Mouse (Mus musculus) liver, embryonic 13.5 days (tissue): Measurements from ENCODE around the gene Gpha2. TPM values are rescaled to one million over a fixed set of nuclear protein-coding genes. Genes with fewer than 3 reads are reported as not detected.

Source experiments
- ATAC-seq: fragments of 200-750 bp; cut with Nextera tagmentation; 2 replicates; pipeline ENCODE4 v1.8.0; 2017; ENCODE audit warnings: low read depth, mild to moderate bottlenecking, moderate number of reproducible peaks, moderate library complexity
- DNase-seq: peaks from one replicate; pipeline ENCODE4 v3.0.0; 2022
- H3K27ac ChIP-seq: fragments of 300-500 bp; sonication (generic); 2 replicates; pipeline ENCODE4 v1.5.1; 2015; ENCODE audit warnings: moderate library complexity, mild to moderate bottlenecking, inconsistent platforms
- H3K27me3 ChIP-seq: fragments of 300-500 bp; sonication (generic); 2 replicates; pipeline ENCODE4 v1.6.1; 2015; ENCODE audit warnings: mild to moderate bottlenecking, inconsistent platforms
- H3K36me3 ChIP-seq: fragments of 300-500 bp; sonication (generic); 2 replicates; pipeline ENCODE4 v1.6.1; 2015; ENCODE audit warnings: mild to moderate bottlenecking, inconsistent platforms
- H3K4me1 ChIP-seq: fragments of 300-500 bp; sonication (generic); replicated peaks from 2 replicates; pipeline ENCODE4 v1.6.1; 2015; ENCODE audit warnings: inconsistent platforms
- H3K4me2 ChIP-seq: fragments of 300-500 bp; sonication (generic); 2 replicates; pipeline ENCODE4 v1.6.1; 2015; ENCODE audit warnings: inconsistent platforms, mild to moderate bottlenecking, moderate library complexity
- H3K4me3 ChIP-seq: fragments of 300-500 bp; sonication (generic); replicated peaks from 2 replicates; pipeline ENCODE4 v1.5.1; 2015; ENCODE audit warnings: mild to moderate bottlenecking, inconsistent platforms
- H3K9ac ChIP-seq: fragments of 300-500 bp; sonication (generic); 2 replicates; pipeline ENCODE4 v1.6.1; 2015; ENCODE audit warnings: mild to moderate bottlenecking, inconsistent platforms
- H3K9me3 ChIP-seq: fragments of 300-500 bp; sonication (generic); replicated peaks from 2 replicates; pipeline ENCODE4 v1.6.1; 2016; ENCODE audit warnings: inconsistent platforms
- WGBS: fragments of 180-500 bp; shearing (Covaris S2); methylation state at CpG from one replicate; pipeline ENCODE4 v1.1.7; 2015; ENCODE audit not compliant: insufficient replicate concordance; 5-methylcytosine and 5-hydroxymethylcytosine counted together
- polyA plus RNA-seq: library from polyadenylated mRNA; unstranded; fragments of >200 nt; fragmentation: Nextera tagmentation; extraction: Ambion mirVana; gene quantifications from 2 replicates; pipeline ENCODE4 v1.2.1, GENCODE M21; 2015

Gpha2 gene
- polyA plus RNA-seq, 1 experiment from 2014 or later, result 0.17 TPM

DNA sequence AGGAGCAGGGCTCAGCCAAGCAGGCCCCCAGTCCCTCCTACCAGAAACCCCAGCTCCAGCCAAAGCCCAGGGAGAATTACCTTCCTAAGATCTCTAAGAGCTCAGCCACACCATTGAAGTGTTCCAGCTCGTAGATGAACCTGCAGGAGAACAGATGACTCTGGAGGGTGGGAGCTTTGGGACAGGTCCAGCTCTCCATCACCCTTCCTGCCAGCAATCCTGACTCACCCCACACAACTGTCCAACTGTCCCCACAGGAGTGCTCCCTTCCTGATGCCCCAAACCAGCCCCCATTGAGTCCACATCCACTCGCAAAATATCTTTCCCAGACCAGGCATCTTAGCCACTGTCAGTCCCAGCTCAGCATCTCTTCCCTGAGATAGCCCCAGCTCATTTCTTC lies 4.9 kb downstream of the Gpha2 start:
- no peak overlapping the region for H3K27ac ChIP-seq
- 0 out of 2 replicates have a peak, but pooled peaks cover 7% of the 10 kb centered on the region for H3K36me3 ChIP-seq
- peaks cover 24% of the 10 kb centered on the region for H3K4me1 ChIP-seq
- H3K27me3 ChIP-seq, result no peaks in the 10 kb centered on the region
- H3K4me3 ChIP-seq, result no peak overlapping the region
- no peak for DNase-seq
- ATAC-seq, result no peak
- H3K9me3 ChIP-seq, result no peaks in the 10 kb centered on the region
- WGBS, result 76% methylated on average over 2 of the region's 2 CpGs
- no peak overlapping the region for H3K9ac ChIP-seq
- H3K4me2 ChIP-seq, result no peak overlapping the region

DNA sequence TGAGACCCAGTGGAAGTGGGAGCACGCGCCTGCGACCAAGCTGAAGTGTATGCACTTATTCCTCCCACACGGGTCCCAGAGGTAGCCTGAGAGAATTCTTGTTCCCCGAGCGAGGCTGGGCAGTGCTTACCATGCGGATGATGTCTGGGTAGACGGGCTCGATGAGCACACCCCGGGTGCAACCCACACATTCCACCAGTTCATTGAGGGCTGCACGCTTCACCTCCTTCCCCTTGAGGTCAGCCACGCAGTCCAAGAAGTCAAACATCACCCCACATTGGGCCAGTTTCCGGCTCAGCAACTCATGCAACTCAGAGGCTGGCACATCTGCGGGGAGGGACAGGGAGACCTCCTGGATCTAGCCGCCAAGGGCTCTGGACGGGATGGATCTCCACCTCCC lies 7.5 kb downstream of the Gpha2 start:
- H3K4me1 ChIP-seq, result peaks cover 41% of the 10 kb centered on the region
- 0 out of 2 replicates have a peak, but pooled peaks cover 7% of the 10 kb centered on the region for H3K36me3 ChIP-seq
- no peaks in the 10 kb centered on the region for H3K9me3 ChIP-seq
- H3K9ac ChIP-seq, result no peak overlapping the region
- H3K27me3 ChIP-seq, result no peaks in the 10 kb centered on the region
- no peak overlapping the region for H3K27ac ChIP-seq
- 84% methylated on average over 16 of the region's 16 CpGs for WGBS
- DNase-seq, result no peak
- no peak for ATAC-seq
- H3K4me2 ChIP-seq, result no peak overlapping the region
- H3K4me3 ChIP-seq, result no peak overlapping the region

DNA sequence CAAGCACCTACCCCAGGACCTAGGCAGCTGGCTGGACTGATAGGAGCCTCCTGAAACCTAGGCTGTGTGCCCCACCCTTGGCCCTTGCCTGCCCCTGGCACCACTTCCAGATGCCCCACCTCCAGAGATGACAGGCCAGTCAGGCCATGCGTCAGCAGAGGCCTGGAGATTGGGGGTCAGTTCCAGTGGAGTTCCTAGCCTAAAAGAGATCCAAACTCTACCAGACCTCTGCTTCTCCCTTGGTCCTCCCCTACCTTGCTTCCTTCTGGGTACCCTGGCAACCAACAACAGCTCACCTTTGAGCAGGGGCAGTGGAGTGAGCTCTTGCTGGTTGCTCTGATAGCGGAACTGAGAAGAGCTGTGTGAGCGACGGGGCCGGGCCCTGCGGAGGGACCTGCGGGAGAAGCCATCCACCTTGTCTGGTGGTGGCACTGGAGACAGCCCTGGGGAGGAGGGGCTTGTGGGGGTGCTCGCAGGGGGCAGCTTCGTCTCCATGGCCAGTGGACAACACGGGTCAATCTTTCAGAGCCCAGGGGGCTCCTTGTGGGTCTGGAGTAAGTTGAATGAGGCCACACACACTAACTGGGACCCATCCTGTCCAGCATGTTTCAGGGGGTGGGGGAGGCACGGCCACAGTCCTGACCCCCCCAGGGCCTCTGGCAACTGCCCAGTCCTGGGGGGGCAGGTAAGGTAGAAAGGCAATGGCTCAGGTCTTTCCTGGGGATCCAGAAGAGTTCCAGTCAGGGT lies 8.3 kb downstream of the Gpha2 start:
- DNase-seq (peak; percentile 38), ATAC-seq (no peak)
- Histone ChIP-seq H3K4me3 (peak overlapping the region; percentile 67), H3K27ac (0 out of 2 replicates have a peak overlapping the region, but pooled peaks have one; percentile 34), H3K27me3 (no peaks in the 10 kb centered on the region), H3K4me2 (peak overlapping the region; percentile 88), H3K9ac (peak overlapping the region; percentile 80; the same call in 1 of the 2 replicates), H3K36me3 (0 out of 2 replicates have a peak, but pooled peaks cover 7% of the 10 kb centered on the region), H3K4me1 (peaks cover 50% of the 10 kb centered on the region), H3K9me3 (no peaks in the 10 kb centered on the region)
- 69% methylated on average over 11 of the region's 11 CpGs for WGBS

DNA sequence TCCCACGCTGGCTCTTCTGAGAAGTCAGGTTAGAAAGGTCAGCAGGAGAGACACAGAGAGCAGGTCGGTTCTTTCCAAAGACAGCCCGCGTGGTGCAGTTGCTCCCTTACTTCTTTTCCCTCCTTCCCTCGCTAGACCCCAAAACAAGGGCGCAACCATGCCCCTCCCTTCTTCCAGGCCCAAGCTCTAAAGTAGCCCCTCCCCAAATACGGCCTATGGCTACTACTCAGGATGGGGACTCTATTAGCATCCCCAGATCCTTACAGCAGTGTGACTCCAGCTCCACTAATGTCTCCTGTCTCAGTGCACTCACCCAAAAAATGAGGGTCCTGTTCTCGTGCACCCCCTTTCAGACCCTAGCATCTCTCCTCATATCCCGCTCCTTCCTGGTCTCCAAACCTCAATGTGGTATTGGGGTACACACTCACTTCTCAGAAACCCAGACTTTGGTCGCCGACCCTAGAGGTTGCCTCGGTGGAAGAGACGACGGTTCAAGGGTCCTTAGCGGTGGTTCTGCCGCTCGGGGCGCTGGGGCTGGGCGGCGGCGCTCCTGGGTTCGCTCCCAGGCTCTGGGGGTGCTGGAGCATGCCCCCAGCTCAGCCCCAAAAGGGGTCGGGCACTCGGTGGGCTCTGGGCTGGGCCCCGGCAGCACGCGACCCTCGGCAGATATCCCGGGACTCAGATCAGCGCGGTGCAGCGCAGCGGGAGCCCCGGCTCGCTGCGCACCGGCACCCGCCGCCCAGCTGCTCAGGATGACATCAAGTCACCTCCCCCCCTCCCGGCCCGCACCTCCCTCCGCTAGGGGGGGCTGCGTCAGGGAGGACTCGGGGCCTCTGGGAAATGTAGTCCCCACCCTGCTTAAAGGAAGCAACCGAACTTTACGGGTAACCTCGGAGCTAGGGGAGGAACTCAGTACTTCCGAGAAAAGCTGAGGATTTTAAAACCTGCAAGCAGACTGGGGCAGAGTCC lies 9.2 kb downstream of the Gpha2 start, which contains the start of gene Ppp2r5b:
Gene Ppp2r5b (minus strand): TSS at position 789 of the 969 bp plus-strand sequence.
- WGBS, result 7% methylated on average over 48 of the region's 48 CpGs
- DNase-seq (peak; percentile 93), ATAC-seq (peak; percentile 87)
- peak within 1 kb of the TSS; percentile 88 for H3K4me2 ChIP-seq
- H3K4me1 ChIP-seq, result peaks cover 58% of the 10 kb centered on the region
- H3K9me3 ChIP-seq, result no peaks in the 10 kb centered on the region
- no peaks in the 10 kb centered on the region for H3K27me3 ChIP-seq
- H3K4me3 ChIP-seq, result peak within 1 kb of the TSS; percentile 67
- peak within 1 kb of the TSS; percentile 80 for H3K9ac ChIP-seq
- 0 out of 2 replicates have a peak, but pooled peaks cover 5% of the 10 kb centered on the region for H3K36me3 ChIP-seq
- peak within 1 kb of the TSS; percentile 98 for H3K27ac ChIP-seq

DNA sequence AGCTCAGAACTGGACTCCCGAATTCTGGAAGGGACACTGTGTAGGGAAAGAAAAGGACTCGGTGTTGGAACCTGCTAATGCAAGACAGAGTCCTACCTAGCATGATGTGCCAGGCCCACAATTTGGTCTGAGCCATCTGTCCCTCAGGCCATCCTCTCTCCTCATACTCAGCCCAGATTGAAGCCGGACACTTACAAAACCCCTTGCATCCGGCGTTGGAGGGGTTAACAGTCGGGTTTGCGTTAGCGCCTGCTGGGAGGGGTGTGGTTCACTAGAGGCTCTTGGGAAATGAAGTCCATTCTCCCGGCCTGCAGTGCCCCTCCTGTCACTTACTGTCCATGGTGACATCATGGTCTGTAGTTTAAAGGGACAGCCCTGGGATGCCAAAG lies 9.9 kb downstream of the Gpha2 start:
- DNase-seq (peak; percentile 81), ATAC-seq (peak; percentile 79)
- 0 out of 2 replicates have a peak, but pooled peaks cover 3% of the 10 kb centered on the region for H3K36me3 ChIP-seq
- H3K27ac ChIP-seq, result peak overlapping the region; percentile 98
- WGBS, result 1% methylated on average over 9 of the region's 9 CpGs
- peaks cover 65% of the 10 kb centered on the region for H3K4me1 ChIP-seq
- peak overlapping the region; percentile 67 for H3K4me3 ChIP-seq
- no peaks in the 10 kb centered on the region for H3K27me3 ChIP-seq
- peak overlapping the region; percentile 80 for H3K9ac ChIP-seq
- peak overlapping the region; percentile 88 for H3K4me2 ChIP-seq
- no peaks in the 10 kb centered on the region for H3K9me3 ChIP-seq

DNA sequence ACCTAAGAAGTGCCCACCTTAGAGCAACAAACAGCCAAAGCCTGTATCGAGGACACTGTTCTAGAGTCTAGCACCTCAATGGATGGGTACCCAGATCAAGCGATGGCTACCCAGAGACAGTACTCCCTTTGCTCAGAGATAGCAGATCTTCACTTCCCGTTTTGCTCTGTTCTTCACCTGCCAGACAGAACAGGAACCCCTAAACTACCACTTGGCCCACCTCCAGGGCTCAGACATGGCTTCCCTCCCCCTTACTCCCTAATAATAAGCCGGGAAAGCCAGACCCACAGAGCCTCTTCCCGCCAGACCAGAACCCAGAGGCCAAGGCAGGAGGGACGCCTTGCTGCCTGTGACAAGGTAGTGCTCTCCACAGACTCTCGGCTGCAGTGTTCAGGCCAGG lies 10.7 kb downstream of the Gpha2 start:
- Histone ChIP-seq H3K27ac (peak overlapping the region; percentile 24; the same call in 1 of the 2 replicates), H3K27me3 (no peaks in the 10 kb centered on the region), H3K9me3 (no peaks in the 10 kb centered on the region), H3K4me1 (peaks cover 65% of the 10 kb centered on the region), H3K4me3 (no peak overlapping the region), H3K9ac (no peak overlapping the region), H3K36me3 (no peaks in the 10 kb centered on the region), H3K4me2 (no peak overlapping the region)
- WGBS, result 64% methylated on average over 7 of the region's 7 CpGs
- no peak for ATAC-seq
- no peak for DNase-seq

DNA sequence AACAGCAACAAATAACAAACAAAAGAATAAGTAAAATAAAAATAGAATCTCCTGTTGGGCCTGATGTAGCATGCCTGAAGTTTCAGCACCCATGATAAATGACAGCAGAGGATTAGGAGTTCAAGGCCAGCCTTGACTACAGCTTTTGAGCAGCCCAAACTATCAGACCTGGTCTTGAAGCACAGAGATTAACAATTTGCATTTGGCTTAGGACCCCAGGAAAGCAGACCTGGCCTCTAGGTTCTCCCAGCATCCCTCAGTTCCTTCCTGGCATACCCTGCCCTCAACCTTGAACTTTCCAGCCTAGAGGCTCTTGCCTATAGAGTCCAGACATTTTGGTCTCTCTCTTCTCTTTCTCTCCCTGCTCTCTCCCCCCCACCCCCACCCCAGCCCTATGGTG lies 12.6 kb downstream of the Gpha2 start:
- peak overlapping the region; percentile 94 for H3K27ac ChIP-seq
- no peak overlapping the region for H3K4me3 ChIP-seq
- no peak overlapping the region for H3K4me2 ChIP-seq
- no peaks in the 10 kb centered on the region for H3K27me3 ChIP-seq
- H3K9ac ChIP-seq, result no peak overlapping the region
- peaks cover 82% of the 10 kb centered on the region for H3K4me1 ChIP-seq
- ATAC-seq, result no peak
- 0 out of 2 replicates have a peak, but pooled peaks cover under 1% of the 10 kb centered on the region for H3K36me3 ChIP-seq
- DNase-seq, result no peak
- no peaks in the 10 kb centered on the region for H3K9me3 ChIP-seq

DNA sequence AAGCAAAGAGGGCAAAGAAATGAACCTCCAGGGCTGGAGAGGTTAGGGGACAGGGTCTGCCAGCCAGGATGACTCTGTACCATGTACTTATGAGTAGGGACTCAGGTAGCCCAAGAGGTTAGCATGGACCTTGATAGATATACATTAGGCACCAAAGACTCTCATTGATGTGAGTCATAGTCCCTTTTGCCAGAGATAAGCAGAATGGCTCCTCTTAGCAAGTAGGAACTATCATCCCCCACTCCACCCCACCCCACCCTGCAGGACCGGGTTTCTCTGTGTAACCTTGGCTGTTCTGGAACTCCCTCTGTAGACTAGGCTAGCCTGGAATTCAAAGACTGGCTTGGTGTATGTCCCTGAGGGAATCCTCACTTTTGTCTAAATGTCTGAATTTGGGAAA lies 14.0 kb downstream of the Gpha2 start:
- peak; percentile 60 for DNase-seq
- peak overlapping the region; percentile 53 for H3K4me2 ChIP-seq
- no peaks in the 10 kb centered on the region for H3K9me3 ChIP-seq
- H3K36me3 ChIP-seq, result peaks cover 15% of the 10 kb centered on the region
- H3K27ac ChIP-seq, result peak overlapping the region; percentile 94
- 15% methylated on average over 1 of the region's 1 CpGs for WGBS
- no peaks in the 10 kb centered on the region for H3K27me3 ChIP-seq
- H3K9ac ChIP-seq, result peak overlapping the region; percentile 62
- peak overlapping the region; percentile 41; the same call in 1 of the 2 replicates for H3K4me3 ChIP-seq
- peak; percentile 51 for ATAC-seq
- H3K4me1 ChIP-seq, result peaks cover 71% of the 10 kb centered on the region

DNA sequence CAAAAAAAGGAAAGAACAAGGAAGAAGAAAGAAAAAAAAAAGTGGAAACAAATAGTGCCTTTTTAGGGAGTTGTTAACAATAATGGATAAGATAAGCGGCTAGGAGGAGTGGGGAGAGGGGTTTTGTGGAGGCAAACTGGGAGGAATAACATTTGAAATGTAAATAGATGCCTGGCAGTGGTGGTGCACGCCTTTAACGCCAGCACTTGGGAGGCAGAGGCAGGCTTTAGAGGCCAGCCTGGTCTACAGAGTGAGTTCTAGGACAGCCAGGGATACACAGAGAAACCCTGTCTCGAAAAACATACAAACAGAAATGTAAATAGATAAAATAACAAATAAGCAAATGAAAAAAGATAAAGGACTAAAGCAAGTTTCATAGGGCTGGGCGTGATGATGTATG lies 14.5 kb downstream of the Gpha2 start:
- WGBS, result 30% methylated on average over 5 of the region's 5 CpGs
- H3K4me2 ChIP-seq, result peak overlapping the region; percentile 53
- DNase-seq, result no peak
- peak overlapping the region; percentile 41 for H3K4me3 ChIP-seq
- peaks cover 21% of the 10 kb centered on the region for H3K36me3 ChIP-seq
- no peak for ATAC-seq
- H3K27ac ChIP-seq, result peak overlapping the region; percentile 94
- no peaks in the 10 kb centered on the region for H3K9me3 ChIP-seq
- H3K27me3 ChIP-seq, result no peaks in the 10 kb centered on the region
- peaks cover 67% of the 10 kb centered on the region for H3K4me1 ChIP-seq
- H3K9ac ChIP-seq, result peak overlapping the region; percentile 62

DNA sequence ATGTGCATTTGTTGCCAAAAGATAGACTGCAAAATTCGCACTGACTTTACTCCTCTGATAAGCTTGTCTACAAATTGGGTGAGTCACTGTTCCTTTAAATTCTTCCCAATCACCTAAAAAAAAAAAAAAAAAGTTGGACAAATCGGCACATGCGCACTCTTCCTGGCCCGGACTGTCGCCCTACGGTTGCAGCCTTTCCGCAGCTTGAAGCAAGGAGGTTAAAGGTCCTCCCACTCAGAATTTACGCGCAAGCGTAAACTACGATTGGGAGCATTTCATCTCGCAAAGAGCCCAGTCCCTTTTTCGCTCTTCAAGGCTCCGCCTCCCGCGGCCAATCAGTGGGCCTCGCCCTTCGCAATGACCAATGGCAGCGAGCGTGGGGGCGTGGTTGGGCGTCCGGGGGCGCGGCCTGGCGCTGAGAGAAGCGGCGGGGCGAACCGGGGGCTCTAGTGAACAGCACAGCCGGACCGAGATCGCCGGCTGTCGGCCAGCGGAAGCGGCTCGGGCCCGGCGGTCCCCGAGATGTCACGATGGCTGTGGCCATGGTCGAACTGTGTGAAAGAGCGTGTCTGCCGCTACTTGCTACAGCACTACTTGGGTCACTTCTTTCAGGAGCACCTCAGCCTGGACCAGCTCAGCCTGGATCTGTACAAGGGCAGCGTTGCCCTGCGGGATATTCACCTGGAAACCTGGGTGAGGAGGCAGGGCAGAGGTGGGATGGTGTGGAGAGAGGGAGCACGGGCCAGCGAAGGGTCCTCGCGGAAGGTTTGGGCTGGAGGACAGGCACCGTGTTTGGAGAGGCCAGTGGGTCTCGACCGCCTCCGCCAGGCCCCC lies 15.3 kb downstream of the Gpha2 start, which contains the start of gene Atg2a:
Gene Atg2a (plus strand): TSS at position 395 of the 834 bp plus-strand sequence.
- peaks cover 28% of the 10 kb centered on the region for H3K36me3 ChIP-seq
- under 1% methylated on average over 55 of the region's 55 CpGs for WGBS
- H3K4me1 ChIP-seq, result peaks cover 63% of the 10 kb centered on the region
- ATAC-seq (peak; percentile 88), DNase-seq (peak; percentile 99)
- H3K9me3 ChIP-seq, result no peaks in the 10 kb centered on the region
- H3K4me2 ChIP-seq, result peak within 1 kb of the TSS; percentile 94
- H3K9ac ChIP-seq, result peak within 1 kb of the TSS; percentile 94
- peak within 1 kb of the TSS; percentile 90 for H3K4me3 ChIP-seq
- H3K27me3 ChIP-seq, result no peaks in the 10 kb centered on the region
- peak within 1 kb of the TSS; percentile 94 for H3K27ac ChIP-seq
